Mouse (Mus musculus) heart, embryonic 16.5 days (tissue): ENCODE measurements around the gene Dnm3. TPM values are rescaled to one million over a fixed set of nuclear protein-coding genes. Genes with fewer than 3 reads are reported as not detected.
A peak's percentile ranks its signal among the peaks of the same experiment; 100 is the strongest.

ENCODE experiments used
- ATAC-seq: fragments of 200-750 bp; cut with Nextera tagmentation; replicated peaks from 2 replicates; pipeline ENCODE4 v1.8.0; 2017; ENCODE audit warnings: moderate number of reproducible peaks; ENCODE audit not compliant: insufficient read depth, low FRiP score; ENCODE audit errors: extremely low read depth
- H3K27ac ChIP-seq: fragments of 300-500 bp; sonication (generic); 2 replicates; pipeline ENCODE4 v1.5.1; 2014; ENCODE audit warnings: mild to moderate bottlenecking, low read length, control low read depth, moderate library complexity
- H3K27me3 ChIP-seq: fragments of 300-500 bp; sonication (generic); 2 replicates; pipeline ENCODE4 v1.6.1; 2014; ENCODE audit warnings: low read length, mixed read lengths; ENCODE audit not compliant: control insufficient read depth, insufficient read depth
- H3K36me3 ChIP-seq: fragments of 300-500 bp; sonication (generic); 2 replicates; pipeline ENCODE4 v1.6.1; 2014; ENCODE audit not compliant: control insufficient read depth, insufficient read depth
- H3K4me1 ChIP-seq: fragments of 300-500 bp; sonication (generic); 2 replicates; pipeline ENCODE4 v1.6.1; 2014; ENCODE audit warnings: low read length, mixed read lengths; ENCODE audit not compliant: control insufficient read depth, insufficient read depth
- H3K4me2 ChIP-seq: fragments of 300-500 bp; sonication (generic); 2 replicates; pipeline ENCODE4 v1.6.1; 2014; ENCODE audit warnings: low read depth, mild to moderate bottlenecking, control low read depth, low read length
- H3K4me3 ChIP-seq: fragments of 300-500 bp; sonication (generic); 2 replicates; pipeline ENCODE4 v1.5.1; 2014; ENCODE audit warnings: mild to moderate bottlenecking, control low read depth, low read length
- H3K9ac ChIP-seq: fragments of 300-500 bp; sonication (generic); 2 replicates; pipeline ENCODE4 v1.6.1; 2014; ENCODE audit warnings: low read length, control low read depth
- H3K9me3 ChIP-seq: fragments of 300-500 bp; sonication (generic); replicated peaks from 2 replicates; pipeline ENCODE4 v1.6.1; 2016; ENCODE audit warnings: low read length; ENCODE audit not compliant: control insufficient read depth
- WGBS: fragments of 180-500 bp; shearing (Covaris S2); extraction: QIAGEN DNeasy Blood & Tissue Kit; methylation state at CpG from one replicate; pipeline ENCODE4 v1.1.7; 2014; 5-methylcytosine and 5-hydroxymethylcytosine counted together
- polyA plus RNA-seq: library from polyadenylated mRNA; unstranded; fragments of >200 nt; fragmentation: Nextera tagmentation; extraction: Ambion mirVana; gene quantifications from 2 replicates; pipeline ENCODE4 v1.2.1, GENCODE M21; 2015

The Dnm3 gene
- polyA plus RNA-seq, 1 experiment from 2014 or later: 2.0 TPM

DNA sequence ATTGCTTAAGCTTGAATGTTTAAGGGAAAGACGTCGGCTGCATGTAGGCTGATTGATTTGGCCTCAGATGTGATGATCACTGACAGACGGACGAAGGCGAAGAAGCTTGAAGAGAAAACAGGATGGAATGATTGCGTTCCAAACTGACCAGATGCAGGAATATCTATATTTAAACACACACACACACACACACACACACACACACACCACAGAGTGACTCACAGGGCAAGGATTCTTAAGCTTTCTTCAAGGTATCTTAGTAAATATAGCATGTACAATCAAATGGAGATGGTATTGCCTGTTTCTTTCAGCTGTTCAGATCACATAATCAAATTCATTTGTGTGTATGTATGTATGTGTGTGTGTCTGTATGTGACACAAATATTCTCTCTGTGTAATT, 425.1 kb downstream of the Dnm3 start:
- Histone ChIP-seq H3K27ac (no peak overlapping the region), H3K4me3 (no peak overlapping the region), H3K36me3 (no peaks in the 10 kb centered on the region), H3K27me3 (no peaks in the 10 kb centered on the region), H3K4me1 (no peaks in the 10 kb centered on the region), H3K4me2 (no peak overlapping the region), H3K9me3 (no peaks in the 10 kb centered on the region), H3K9ac (no peak overlapping the region)
- ATAC-seq: no peak
- 76% methylated on average over 6 of the region's 6 CpGs for WGBS

DNA sequence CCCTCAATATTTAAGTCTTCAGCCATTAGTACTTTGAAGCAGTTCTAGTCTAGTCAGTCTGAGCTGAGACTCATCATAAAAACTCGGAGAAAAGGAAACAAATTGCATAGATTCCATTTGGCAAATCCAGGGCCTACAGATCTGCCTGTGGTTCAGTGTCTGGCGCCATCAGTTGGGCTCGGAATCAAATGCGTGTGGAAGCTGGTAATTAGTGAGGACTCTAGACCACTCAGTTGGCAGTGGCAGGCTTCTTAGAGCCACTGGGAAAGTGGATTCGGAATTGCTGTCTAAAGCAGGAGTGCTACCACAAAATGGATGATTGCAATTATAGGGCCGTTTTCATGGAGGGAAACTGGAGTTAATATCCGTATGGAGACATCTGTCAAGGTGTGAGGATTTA, 425.7 kb downstream of the Dnm3 start:
- H3K4me2 ChIP-seq: no peak overlapping the region
- 83% methylated on average over 7 of the region's 7 CpGs for WGBS
- H3K9ac ChIP-seq: no peak overlapping the region
- no peak for ATAC-seq
- H3K36me3 ChIP-seq: no peaks in the 10 kb centered on the region
- H3K9me3 ChIP-seq: no peaks in the 10 kb centered on the region
- no peak overlapping the region for H3K27ac ChIP-seq
- no peaks in the 10 kb centered on the region for H3K27me3 ChIP-seq
- H3K4me3 ChIP-seq: no peak overlapping the region
- H3K4me1 ChIP-seq: no peaks in the 10 kb centered on the region

GRCm38 (mm10) chr1:162051710-162052109, 426.1 kb downstream of the Dnm3 start:
- Histone ChIP-seq H3K4me1 (no peaks in the 10 kb centered on the region), H3K36me3 (no peaks in the 10 kb centered on the region), H3K27me3 (no peaks in the 10 kb centered on the region), H3K4me3 (no peak overlapping the region), H3K27ac (no peak overlapping the region), H3K4me2 (no peak overlapping the region), H3K9ac (no peak overlapping the region), H3K9me3 (no peaks in the 10 kb centered on the region)
- 84% methylated on average over 4 of the region's 4 CpGs for WGBS
- ATAC-seq: no peak

- no peaks in the 10 kb centered on the region for H3K9me3 ChIP-seq
- H3K4me1 ChIP-seq: no peaks in the 10 kb centered on the region
- ATAC-seq: no peak
- H3K4me3 ChIP-seq: no peak overlapping the region
- WGBS: 75% methylated on average over 7 of the region's 7 CpGs
- H3K9ac ChIP-seq: no peak overlapping the region
- H3K27ac ChIP-seq: no peak overlapping the region
- H3K4me2 ChIP-seq: no peak overlapping the region
- no peaks in the 10 kb centered on the region for H3K27me3 ChIP-seq
- no peaks in the 10 kb centered on the region for H3K36me3 ChIP-seq
Measured at GRCm38 (mm10) chr1:162047673-162048072, 430.2 kb downstream of the Dnm3 start.

DNA sequence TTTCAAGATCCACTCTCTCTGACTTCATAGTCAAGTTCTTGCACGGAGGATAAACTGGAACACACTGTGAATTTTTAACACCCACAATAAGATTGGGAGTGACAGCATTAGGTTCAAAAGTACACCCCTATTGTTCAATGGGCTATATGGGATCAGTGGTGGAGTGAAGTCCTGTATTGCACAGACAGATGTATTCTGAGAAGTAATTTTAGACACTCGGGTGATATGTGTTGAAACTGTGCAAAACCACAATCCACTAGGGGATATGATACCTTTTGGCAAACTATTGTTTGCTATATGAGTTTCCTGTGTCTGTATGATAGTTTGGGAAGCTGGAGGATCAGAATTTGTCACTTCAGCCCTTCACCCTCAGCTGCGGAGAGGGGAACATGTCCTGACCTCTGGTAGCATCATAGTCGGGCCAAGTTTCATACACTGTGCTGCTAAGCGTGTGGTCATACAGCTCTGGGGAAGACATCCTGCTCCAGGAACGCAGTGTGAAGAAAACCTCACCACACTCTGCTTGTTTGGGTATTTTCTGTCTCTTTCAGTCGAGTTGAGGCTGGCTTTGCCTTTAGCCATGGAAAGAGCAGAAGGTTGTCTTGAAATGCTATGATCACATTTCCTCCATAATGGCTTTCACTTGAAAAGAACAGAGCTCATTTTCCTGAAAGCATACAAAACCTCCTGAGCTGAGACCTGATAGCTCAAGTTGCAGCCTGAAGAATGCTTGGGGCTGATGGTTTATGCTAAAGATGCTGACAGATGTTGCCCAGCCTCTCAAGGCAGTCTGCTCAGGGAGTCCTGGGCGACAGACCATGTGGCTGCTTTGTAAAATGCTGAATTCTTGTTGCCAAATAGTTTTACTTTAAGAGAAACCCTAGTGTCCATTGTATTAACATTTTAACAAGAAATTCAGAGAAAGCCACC, 433.8 kb downstream of the Dnm3 start:
- Histone ChIP-seq H3K9ac (no peak overlapping the region), H3K27me3 (no peaks in the 10 kb centered on the region), H3K4me2 (no peak overlapping the region), H3K27ac (peak overlapping the region; percentile 25), H3K36me3 (no peaks in the 10 kb centered on the region), H3K4me3 (no peak overlapping the region), H3K9me3 (no peaks in the 10 kb centered on the region), H3K4me1 (peaks cover 9% of the 10 kb centered on the region)
- ATAC-seq: no peak
- 56% methylated on average over 8 of the region's 8 CpGs for WGBS

DNA sequence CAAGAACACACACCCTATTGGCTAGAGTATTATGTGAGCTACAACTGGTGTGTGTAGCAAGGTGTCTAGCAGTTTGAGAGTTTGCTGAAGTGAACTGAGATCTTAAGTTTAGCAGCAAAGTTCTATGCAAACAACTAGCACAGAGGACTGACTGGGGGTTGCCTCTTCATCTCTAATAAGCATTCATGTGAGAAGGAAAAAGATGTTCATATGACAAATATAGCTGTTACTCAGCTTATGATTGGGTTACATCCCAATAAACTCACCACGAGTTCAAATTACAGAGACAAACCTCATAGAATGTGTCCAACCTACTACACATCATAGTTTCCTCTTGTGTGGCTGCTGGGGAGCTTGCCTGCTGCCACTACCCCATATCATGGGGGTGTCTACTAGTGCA, 434.6 kb downstream of the Dnm3 start:
- Histone ChIP-seq H3K9ac (no peak overlapping the region), H3K27ac (peak overlapping the region; percentile 25; the same call in 1 of the 2 replicates), H3K4me3 (no peak overlapping the region), H3K27me3 (no peaks in the 10 kb centered on the region), H3K9me3 (no peaks in the 10 kb centered on the region), H3K4me2 (no peak overlapping the region), H3K36me3 (no peaks in the 10 kb centered on the region), H3K4me1 (peaks cover 12% of the 10 kb centered on the region)
- no peak for ATAC-seq
- 58% methylated on average over 1 of the region's 1 CpGs for WGBS

GRCm38 (mm10) chr1:162042384-162042783, 435.4 kb downstream of the Dnm3 start:
- Histone ChIP-seq H3K36me3 (no peaks in the 10 kb centered on the region), H3K4me2 (no peak overlapping the region), H3K27ac (no peak overlapping the region), H3K9me3 (no peaks in the 10 kb centered on the region), H3K27me3 (no peaks in the 10 kb centered on the region), H3K9ac (no peak overlapping the region), H3K4me1 (peaks cover 18% of the 10 kb centered on the region), H3K4me3 (no peak overlapping the region)
- WGBS: 78% methylated on average over 5 of the region's 5 CpGs
- ATAC-seq: no peak

- H3K4me2 ChIP-seq: no peak overlapping the region
- H3K27ac ChIP-seq: peak overlapping the region; percentile 78
- no peak for ATAC-seq
- peaks cover 26% of the 10 kb centered on the region for H3K4me1 ChIP-seq
- no peak overlapping the region for H3K9ac ChIP-seq
- no peak overlapping the region for H3K4me3 ChIP-seq
- WGBS: 67% methylated on average over 6 of the region's 6 CpGs
- H3K9me3 ChIP-seq: no peaks in the 10 kb centered on the region
- no peaks in the 10 kb centered on the region for H3K36me3 ChIP-seq
- no peaks in the 10 kb centered on the region for H3K27me3 ChIP-seq
Measured at GRCm38 (mm10) chr1:162040490-162041274, 437.2 kb downstream of the Dnm3 start.

DNA sequence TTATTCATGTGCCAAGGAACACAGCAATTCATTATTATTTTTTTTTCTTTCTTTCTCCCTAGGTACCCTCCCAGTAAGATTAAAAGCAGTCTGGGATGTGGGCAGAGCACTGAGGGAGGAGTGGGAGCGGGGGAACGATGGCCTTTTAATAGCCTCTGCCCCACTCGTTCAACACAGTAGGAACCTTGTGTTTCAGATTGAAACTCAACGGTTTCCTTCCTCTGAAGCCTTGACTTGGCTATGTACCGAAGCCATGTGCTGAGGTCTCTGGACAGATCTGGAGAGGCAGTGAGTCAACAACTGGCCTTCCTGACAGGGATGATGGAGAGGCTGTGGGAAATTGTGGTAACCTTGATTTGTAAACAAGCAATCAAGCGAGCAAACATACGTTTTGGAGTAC, 438.0 kb downstream of the Dnm3 start:
- Histone ChIP-seq H3K27ac (peak overlapping the region; percentile 68), H3K4me3 (no peak overlapping the region), H3K36me3 (no peaks in the 10 kb centered on the region), H3K9ac (no peak overlapping the region), H3K9me3 (no peaks in the 10 kb centered on the region), H3K27me3 (no peaks in the 10 kb centered on the region), H3K4me2 (no peak overlapping the region), H3K4me1 (peaks cover 26% of the 10 kb centered on the region)
- 55% methylated on average over 7 of the region's 7 CpGs for WGBS
- ATAC-seq: 0 out of 2 replicates have a peak, but pooled peaks have one; percentile 25
